Mouse (Mus musculus) sigmoid colon, adult 10 weeks (tissue): ENCODE data around the gene Gm3755. TPM values are rescaled to one million over a fixed set of nuclear protein-coding genes. Genes with fewer than 3 reads are reported as not detected.

ENCODE experiments used
- polyA plus RNA-seq: library from polyadenylated mRNA; stranded (reverse); fragments of 350-450 nt; fragmentation: Illumina TruSeq; extraction: RNeasy Lipid Tissue Mini Kit (QIAGEN cat#74804); gene quantifications from one replicate; pipeline ENCODE4 v1.2.3, GENCODE M21; 2014; ENCODE audit warnings: low read depth, low replicate concordance

The Gm3755 gene
- not detected for polyA plus RNA-seq

DNA sequence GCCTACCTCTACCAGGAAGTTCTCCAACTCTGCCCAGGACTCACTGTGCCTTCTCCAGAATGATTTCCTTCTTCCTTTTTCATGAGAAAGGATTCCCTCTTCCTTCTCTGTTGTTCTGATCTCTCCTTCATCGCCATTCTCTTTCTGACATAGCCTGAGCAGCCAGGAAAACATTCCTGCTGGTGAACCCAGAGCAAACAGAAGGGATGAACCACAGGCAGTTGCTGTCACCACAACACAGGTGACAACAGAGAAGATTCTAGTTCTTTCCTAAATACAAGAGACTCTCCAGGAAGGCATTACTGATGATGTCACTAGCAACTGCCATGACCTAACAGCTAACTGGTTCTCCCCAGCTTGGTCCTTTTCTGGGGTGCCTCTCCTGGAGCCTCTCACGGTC, at the start of gene Gm3755:
Gene Gm3755, minus strand, starts transcription at position 101 of the 400 bp plus-strand sequence.

GRCm38 (mm10) chr14:7483662-7484061, 32.9 kb upstream of the Gm3755 start, which contains the start of gene Gm3752:
Gene Gm3752, minus strand, starts transcription at chr14:7483762.

Other genes starting within 250 kb of the Gm3755 start
- gene Gm3727, start 186.2 kb downstream of the Gm3755 start, polyA plus RNA-seq: not detected
- 0.66 TPM for gene Gm3739, start 135.9 kb downstream of the Gm3755 start, polyA plus RNA-seq
- not detected for gene Gm5797, start 118.5 kb downstream of the Gm3755 start, polyA plus RNA-seq
- not detected for gene Gm8374, start 85.8 kb downstream of the Gm3755 start, polyA plus RNA-seq
- gene Gm3752, start 32.8 kb upstream of the Gm3755 start, polyA plus RNA-seq: 0.60 TPM
- gene Gm3558, start 117.6 kb upstream of the Gm3755 start, polyA plus RNA-seq: 0.32 TPM
- gene Gm10338, start 144.7 kb upstream of the Gm3755 start, polyA plus RNA-seq: not detected
- not detected for gene Gm10128, start 193.1 kb upstream of the Gm3755 start, polyA plus RNA-seq